Mouse (Mus musculus) urinary bladder, adult 18-20 months (tissue): Measurements from ENCODE around the gene Disc1.

Experiments
- DNase-seq, 2 experiments: peaks; one replicate each; pipeline ENCODE4 v3.0.0; 2022; ENCODE audit warnings: low spot score in 2 of 2, mixed read lengths in 2 of 2

The Disc1 gene

GRCm38 (mm10) chr8:125177091-125177490 is 123.1 kb downstream of the Disc1 start:
- DNase-seq: no peak

- DNase-seq: no peak
Measured at GRCm38 (mm10) chr8:125177958-125178357, 124.0 kb downstream of the Disc1 start.

- peak; percentile 59 to 72 for DNase-seq
Measured at GRCm38 (mm10) chr8:125183548-125184451, 129.8 kb downstream of the Disc1 start.

GRCm38 (mm10) chr8:125184452-125184817 is 130.4 kb downstream of the Disc1 start:
- DNase-seq: no peak

GRCm38 (mm10) chr8:125184881-125185280 is 130.9 kb downstream of the Disc1 start:
- no peak for DNase-seq

GRCm38 (mm10) chr8:125187044-125187443 is 133.0 kb downstream of the Disc1 start:
- no peak for DNase-seq

GRCm38 (mm10) chr8:125193701-125194100 is 139.7 kb downstream of the Disc1 start:
- DNase-seq: no peak

- no peak for DNase-seq
Measured at GRCm38 (mm10) chr8:125195121-125195520, 141.1 kb downstream of the Disc1 start.

GRCm38 (mm10) chr8:125196573-125197094 is 142.6 kb downstream of the Disc1 start:
- no peak for DNase-seq

- DNase-seq: no peak
Measured at GRCm38 (mm10) chr8:125197341-125198002, 143.5 kb downstream of the Disc1 start.

GRCm38 (mm10) chr8:125198420-125199196 is 144.6 kb downstream of the Disc1 start:
- DNase-seq: no peak

GRCm38 (mm10) chr8:125199197-125199939 is 145.4 kb downstream of the Disc1 start:
- no peak for DNase-seq

- DNase-seq: no peak
Measured at GRCm38 (mm10) chr8:125200273-125200863, 146.4 kb downstream of the Disc1 start.

- no peak for DNase-seq
Measured at GRCm38 (mm10) chr8:125201650-125202049, 147.7 kb downstream of the Disc1 start.

GRCm38 (mm10) chr8:125203016-125203415 is 149.0 kb downstream of the Disc1 start:
- DNase-seq: no peak

- no peak for DNase-seq
Measured at GRCm38 (mm10) chr8:125205556-125205955, 151.6 kb downstream of the Disc1 start.

- DNase-seq: no peak
Measured at GRCm38 (mm10) chr8:125206391-125206790, 152.4 kb downstream of the Disc1 start.

GRCm38 (mm10) chr8:125206962-125207361 is 153.0 kb downstream of the Disc1 start:
- no peak for DNase-seq

- no peak for DNase-seq
Measured at GRCm38 (mm10) chr8:125212619-125213167, 158.7 kb downstream of the Disc1 start.

- DNase-seq: no peak
Measured at GRCm38 (mm10) chr8:125217902-125218581, 164.0 kb downstream of the Disc1 start.
